Mouse (Mus musculus) cortical plate, adult 2 months (tissue): ENCODE data around the gene Gata1.

ENCODE experiments used
- CTCF ChIP-seq: fragments of 200-500 bp; IDR thresholded peaks from 2 replicates; pipeline ENCODE4 v1.5.1; 2011; ENCODE audit warnings: mild to moderate bottlenecking, control low read depth, low read length; ENCODE audit not compliant: insufficient read depth; ENCODE audit errors: extremely low read depth
- POLR2A ChIP-seq: fragments of 200-500 bp; IDR thresholded peaks from 2 replicates; pipeline ENCODE4 v1.6.1; 2011; ENCODE audit warnings: mild to moderate bottlenecking, low read length, control low read depth; ENCODE audit not compliant: insufficient read depth; ENCODE audit errors: extremely low read depth

- no peak for TF ChIP-seq CTCF
- TF ChIP-seq POLR2A: no peak
Measured at GRCm38 (mm10) chrX:7936874-7937273, 41.0 kb downstream of the Gata1 start.
